Mouse (Mus musculus): ENCODE results near the gene Sprtn. TPM values are rescaled to one million over a fixed set of nuclear protein-coding genes. Genes with fewer than 3 reads are reported as not detected.
A peak's percentile ranks its signal among the peaks of the same experiment; 100 is the strongest.

Gene Sprtn
- polyA plus RNA-seq, 2 experiments = 5.0 to 7.0 TPM

GRCm38 (mm10) chr8:124911938-124912872 lies 14.5 kb downstream of the Sprtn start:
- ATAC-seq (ENCODE audit: insufficient read depth) (no peak), DNase-seq (ENCODE audit: low read depth in 3 of 3, low spot score in 3 of 3) (no peak)
- Histone ChIP-seq H3K9me3 (ENCODE audit: control insufficient read depth, low read length) (no peaks in the 10 kb centered on the region), H3K9ac (replicated peaks) (no peak overlapping the region), H3K27me3 (ENCODE audit: control insufficient read depth, insufficient read depth, low read length) (no peaks in the 10 kb centered on the region), H3K36me3 (replicated peaks; ENCODE audit: control insufficient read depth, insufficient read depth, low read depth) (peaks cover 16% of the 10 kb centered on the region), H3K4me2 (ENCODE audit: low read depth) (no peak overlapping the region), H3K4me3 (ENCODE audit: insufficient read depth in 1 of 2, low read depth in 2 of 2, low read length in 2 of 2) (no peak overlapping the region), H3K4me1 (replicated peaks; ENCODE audit: control insufficient read depth in 2 of 2, insufficient read depth in 2 of 2, low read length in 1 of 2) (0 out of 4 replicates have a peak, but pooled peaks cover 0 to 2% of the 10 kb centered on the region in 2 experiments), H3K27ac (no peak overlapping the region)
- WGBS (ENCODE audit: insufficient replicate concordance) = 48% methylated on average over 17 of the region's 17 CpGs
- TF ChIP-seq EP300 (IDR thresholded peaks at IDR 0.05; ENCODE audit: low read depth) = no peak

- no peak overlapping the region for H3K9ac ChIP-seq (replicated peaks)
- ATAC-seq (ENCODE audit: insufficient read depth) (no peak), DNase-seq (ENCODE audit: low read depth in 3 of 3, low spot score in 3 of 3) (no peak)
- no peaks in the 10 kb centered on the region for H3K27me3 ChIP-seq (ENCODE audit: control insufficient read depth, insufficient read depth, low read length)
- H3K4me2 ChIP-seq (ENCODE audit: low read depth) = no peak overlapping the region
- WGBS (ENCODE audit: insufficient replicate concordance) = 87% methylated on average over 5 of the region's 5 CpGs
- H3K27ac ChIP-seq = no peak overlapping the region
- H3K9me3 ChIP-seq (ENCODE audit: control insufficient read depth, low read length) = no peaks in the 10 kb centered on the region
- TF ChIP-seq EP300 (IDR thresholded peaks at IDR 0.05; ENCODE audit: low read depth) (no peak), CTCF (IDR thresholded peaks at IDR 0.05; ENCODE audit: low read depth) (no peak)
- H3K4me3 ChIP-seq (ENCODE audit: insufficient read depth in 1 of 2, low read depth in 2 of 2, low read length in 2 of 2) = no peak overlapping the region
- 0 out of 4 replicates have a peak, but pooled peaks cover 0 to 2% of the 10 kb centered on the region in 2 experiments for H3K4me1 ChIP-seq (replicated peaks; ENCODE audit: control insufficient read depth in 2 of 2, insufficient read depth in 2 of 2, low read length in 1 of 2)
- H3K36me3 ChIP-seq (replicated peaks; ENCODE audit: control insufficient read depth, insufficient read depth, low read depth) = peaks cover 11% of the 10 kb centered on the region
Measured at GRCm38 (mm10) chr8:124914061-124914460, 16.4 kb downstream of the Sprtn start.

- H3K9me3 ChIP-seq (ENCODE audit: control insufficient read depth, low read length) = no peaks in the 10 kb centered on the region
- no peak for ATAC-seq (ENCODE audit: insufficient read depth)
- no peak for TF ChIP-seq CTCF (IDR thresholded peaks at IDR 0.05; ENCODE audit: low read depth)
- TF ChIP-seq EP300 (IDR thresholded peaks at IDR 0.05; ENCODE audit: low read depth) = no peak
- H3K4me2 ChIP-seq (ENCODE audit: low read depth) = no peak overlapping the region
- DNase-seq (ENCODE audit: low read depth in 3 of 3, low spot score in 3 of 3) = no peak
- no peak overlapping the region for H3K27ac ChIP-seq
- no peaks in the 10 kb centered on the region for H3K27me3 ChIP-seq (ENCODE audit: control insufficient read depth, insufficient read depth, low read length)
- no peak overlapping the region for H3K9ac ChIP-seq (replicated peaks)
- H3K4me1 ChIP-seq (replicated peaks; ENCODE audit: control insufficient read depth in 2 of 2, insufficient read depth in 2 of 2, low read length in 1 of 2) = peaks cover 0 to 3% of the 10 kb centered on the region in 2 experiments; a peak in 2 of 4 replicates
- WGBS (ENCODE audit: insufficient replicate concordance) = 74% methylated on average over 18 of the region's 18 CpGs
- no peak overlapping the region for H3K4me3 ChIP-seq (ENCODE audit: insufficient read depth in 1 of 2, low read depth in 2 of 2, low read length in 2 of 2)
- H3K36me3 ChIP-seq (replicated peaks; ENCODE audit: control insufficient read depth, insufficient read depth, low read depth) = peaks cover 5% of the 10 kb centered on the region; the same call in 1 of the 2 replicates
Measured at GRCm38 (mm10) chr8:124917741-124918484, 20.2 kb downstream of the Sprtn start.

DNA sequence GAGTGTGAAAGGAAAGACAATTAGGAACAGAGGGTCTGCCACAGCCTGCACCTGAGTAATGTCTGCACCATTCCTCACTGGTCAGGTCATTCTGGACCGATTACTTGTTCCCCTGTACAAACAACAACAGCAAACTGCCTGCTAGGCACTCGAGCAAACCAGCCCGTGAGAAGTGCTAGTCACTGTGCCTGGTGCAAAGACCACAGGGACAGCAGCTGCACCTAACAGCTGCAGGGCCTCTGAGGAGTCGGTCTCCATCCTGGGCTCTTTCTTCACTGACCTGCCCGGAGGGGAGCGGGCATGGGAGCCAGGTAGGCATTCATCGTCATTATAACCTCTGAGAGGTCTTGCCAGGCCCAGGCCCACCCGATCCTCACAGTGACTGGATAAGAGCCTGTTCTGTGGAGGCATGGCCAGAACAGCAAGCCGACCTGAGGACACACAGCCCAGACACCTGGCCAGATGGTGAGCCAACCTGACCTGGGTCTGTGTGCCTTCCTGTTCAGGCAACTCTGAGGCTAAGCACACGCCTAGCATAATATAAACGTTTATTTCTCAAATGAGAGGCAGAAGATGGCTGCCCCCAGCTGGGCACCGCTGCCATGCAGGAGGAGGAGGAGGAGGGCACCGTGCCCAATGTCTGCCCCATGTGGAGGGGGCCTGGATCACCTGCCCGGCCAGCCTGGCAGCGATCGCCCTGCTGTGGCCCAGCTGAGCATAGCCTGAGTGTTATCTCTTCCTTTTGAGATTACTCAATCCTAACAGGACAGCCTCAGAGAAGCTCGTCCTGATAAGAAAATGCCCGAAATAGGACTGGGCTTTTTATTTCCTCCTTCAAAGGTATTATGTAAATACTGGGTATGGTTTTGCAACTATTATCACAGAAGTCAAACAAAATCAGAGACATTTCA lies 23.9 kb downstream of the Sprtn start:
- Histone ChIP-seq H3K36me3 (replicated peaks; ENCODE audit: control insufficient read depth, insufficient read depth, low read depth) (no peaks in the 10 kb centered on the region), H3K4me1 (replicated peaks; ENCODE audit: control insufficient read depth in 2 of 2, insufficient read depth in 2 of 2, low read length in 1 of 2) (peaks cover 4 to 15% of the 10 kb centered on the region in 2 experiments), H3K9ac (replicated peaks) (no peak overlapping the region), H3K27ac (no peak overlapping the region), H3K4me2 (ENCODE audit: low read depth) (peak overlapping the region; percentile 8; the same call in 1 of the 2 replicates), H3K9me3 (ENCODE audit: control insufficient read depth, low read length) (no peaks in the 10 kb centered on the region), H3K4me3 (ENCODE audit: insufficient read depth in 1 of 2, low read depth in 2 of 2, low read length in 2 of 2) (no peak overlapping the region), H3K27me3 (ENCODE audit: control insufficient read depth, insufficient read depth, low read length) (no peaks in the 10 kb centered on the region)
- no peak for ATAC-seq (ENCODE audit: insufficient read depth)
- 45% methylated on average over 18 of the region's 18 CpGs for WGBS (ENCODE audit: insufficient replicate concordance)
- no peak for DNase-seq (ENCODE audit: low read depth in 3 of 3, low spot score in 3 of 3)
- no peak for TF ChIP-seq EP300 (IDR thresholded peaks at IDR 0.05; ENCODE audit: low read depth)
- no peak for TF ChIP-seq CTCF (IDR thresholded peaks at IDR 0.05; ENCODE audit: low read depth)

All from liver, embryonic 14.5 days (tissue).